Mouse (Mus musculus) common myeloid progenitor, adult 5-6 weeks (primary cell): ENCODE data around the gene Rab3ip. TPM values are rescaled to one million over a fixed set of nuclear protein-coding genes. Genes with fewer than 3 reads are reported as not detected.

Experiments
- ATAC-seq: replicated peaks from 2 replicates; pipeline ENCODE4 v1.8.0; 2016; ENCODE audit warnings: low read depth, mild to moderate bottlenecking, moderate TSS enrichment, inconsistent platforms; ENCODE audit not compliant: poor library complexity, severe bottlenecking
- total RNA-seq: library from RNA; stranded (forward); fragments of 200-1000, 187-1606 nt; gene quantifications from 2 replicates; pipeline ENCODE4 v1.2.3, GENCODE M21; 2017

The Rab3ip gene
- total RNA-seq, 1 experiment from 2014 or later: 14.3 TPM

DNA sequence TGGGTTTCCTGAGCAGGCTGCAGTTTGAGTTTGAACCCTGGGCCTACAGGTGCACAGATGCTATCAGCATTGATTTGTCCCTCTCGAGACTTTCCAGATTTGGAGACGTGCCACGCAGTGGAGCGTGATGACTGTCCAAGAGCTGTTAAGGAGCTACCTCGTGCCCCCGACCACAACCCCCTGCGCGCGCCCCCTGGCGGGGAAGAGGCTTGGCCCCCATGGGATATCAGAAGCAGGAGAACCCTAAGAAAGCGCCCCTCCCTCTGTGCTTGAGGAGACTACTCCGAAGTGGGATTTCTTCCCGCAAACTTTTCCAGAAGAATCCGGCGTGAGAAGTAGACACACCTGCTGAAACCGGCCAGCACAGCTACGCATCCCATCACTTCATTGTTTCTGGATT lies 12.2 kb upstream of the Rab3ip start:
- ATAC-seq: no peak

DNA sequence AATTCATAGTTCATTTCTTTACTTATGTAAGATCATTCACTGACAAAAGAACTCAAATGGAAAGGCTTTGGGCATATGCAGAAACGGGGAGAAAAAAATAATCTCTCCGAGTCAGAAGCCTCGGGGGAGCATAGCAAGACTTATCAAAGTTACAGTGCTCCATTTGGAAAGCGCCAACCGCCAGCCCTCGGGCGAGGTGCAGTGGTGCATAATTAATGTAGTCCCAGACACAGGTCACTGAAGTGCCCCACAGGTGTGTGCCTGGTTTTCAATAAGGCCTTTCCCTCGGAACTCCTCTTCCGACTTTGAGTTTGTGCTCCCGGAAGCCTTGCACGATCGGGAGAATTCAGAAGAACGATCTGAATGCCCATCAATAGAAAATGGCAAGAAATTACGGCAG lies 11.6 kb upstream of the Rab3ip start:
- no peak for ATAC-seq

DNA sequence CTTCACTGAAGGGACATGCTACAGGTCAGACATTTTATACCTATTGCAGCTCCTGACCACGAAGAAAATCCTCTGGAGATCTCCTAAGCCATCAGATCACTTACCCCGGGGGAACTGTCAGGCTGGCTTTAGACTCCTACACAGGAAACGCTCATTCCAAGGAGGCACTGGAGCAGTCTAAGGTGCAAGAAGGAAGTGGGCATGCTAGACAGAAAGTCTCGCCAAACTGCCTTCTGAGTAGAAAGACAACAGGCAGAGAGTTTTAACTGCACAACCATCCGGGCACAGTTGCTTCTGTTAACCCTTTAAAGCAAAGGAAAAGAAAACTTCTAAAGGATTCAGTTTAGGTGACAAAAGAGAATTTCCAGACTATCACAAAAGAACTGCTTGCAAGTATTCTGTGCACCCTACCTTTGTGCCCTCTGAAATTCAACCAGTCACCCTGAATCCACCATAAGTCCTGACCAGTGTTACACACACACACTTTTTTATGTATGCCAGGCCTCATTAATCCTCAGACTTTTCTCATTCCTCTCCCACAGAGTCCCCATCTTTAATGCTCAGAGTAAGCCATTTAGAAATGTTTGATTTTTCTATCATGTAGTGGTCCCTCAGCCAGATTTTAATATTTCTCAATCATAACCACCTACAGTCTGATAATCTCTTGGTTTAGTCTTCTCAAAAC lies 7.4 kb upstream of the Rab3ip start:
- ATAC-seq: no peak

DNA sequence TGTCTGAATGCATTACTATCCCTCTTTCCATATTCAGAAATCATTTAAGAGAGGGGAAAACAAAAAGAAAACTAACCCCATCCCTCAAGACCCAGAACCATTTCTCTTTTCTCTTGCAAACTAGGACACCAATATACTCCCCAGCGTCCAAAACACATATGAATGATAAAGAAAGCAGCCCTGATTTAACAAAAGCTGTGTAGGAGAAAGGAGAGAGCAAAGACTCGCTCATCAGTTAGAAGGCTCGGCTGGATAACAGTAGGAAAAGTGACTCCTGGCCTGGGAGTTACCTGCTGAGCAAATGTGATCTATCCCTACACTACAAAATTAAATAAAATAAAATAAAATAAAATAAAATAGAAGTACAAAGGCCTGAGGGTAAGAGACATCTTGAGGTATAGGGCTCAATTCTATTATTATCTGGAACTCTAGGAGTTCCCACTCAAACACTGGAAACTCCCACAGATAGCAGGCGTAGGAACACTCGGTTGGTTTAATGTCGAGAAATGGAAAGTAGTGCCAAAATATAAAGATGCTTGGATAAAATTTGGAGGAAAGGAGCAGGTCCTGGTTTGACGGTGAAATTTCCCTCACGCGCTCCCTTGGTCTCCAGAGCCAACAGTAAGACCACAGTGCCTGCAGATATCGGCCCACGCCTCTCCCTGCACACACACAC lies 6.1 kb upstream of the Rab3ip start:
- no peak for ATAC-seq

DNA sequence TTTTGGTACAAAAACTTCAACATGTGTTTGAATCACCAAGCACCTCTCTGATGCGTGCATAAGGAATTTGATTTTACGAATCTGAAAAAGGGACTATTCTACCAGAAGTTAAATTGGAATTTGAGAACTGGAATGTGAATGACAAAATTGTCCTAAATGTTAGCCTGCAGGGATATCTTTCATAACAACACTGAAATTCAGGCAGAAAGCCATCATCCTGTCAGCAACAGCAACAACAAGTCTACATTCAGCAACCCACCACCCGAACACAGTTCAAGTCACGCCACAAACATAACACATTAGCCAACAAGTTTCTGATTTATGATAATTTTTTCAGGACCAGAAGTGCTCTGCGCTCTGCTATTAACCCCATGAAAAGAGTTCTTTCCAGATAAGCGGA lies 4.6 kb upstream of the Rab3ip start:
- ATAC-seq: no peak

DNA sequence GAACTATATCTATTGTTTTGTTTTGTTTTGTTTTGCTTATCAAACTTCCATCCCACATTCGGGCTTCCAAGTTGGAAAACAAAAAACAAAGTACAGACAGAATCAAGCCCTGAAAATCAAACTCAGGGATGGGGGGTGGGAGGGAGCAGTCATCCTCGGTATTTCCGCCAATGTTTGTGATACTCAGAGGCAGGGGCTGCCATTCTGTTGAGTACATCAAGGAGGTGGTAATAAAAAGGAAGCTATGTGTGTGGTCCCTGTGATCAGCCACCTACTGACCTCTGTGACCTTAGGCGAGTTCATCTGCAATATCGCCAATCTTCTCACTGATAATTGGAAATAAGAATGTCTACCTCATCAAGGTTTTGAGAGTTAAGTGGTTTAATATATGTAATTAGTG lies 317 bp upstream of the Rab3ip start:
- 0 out of 2 replicates have a peak, but pooled peaks have one; percentile 30 for ATAC-seq

DNA sequence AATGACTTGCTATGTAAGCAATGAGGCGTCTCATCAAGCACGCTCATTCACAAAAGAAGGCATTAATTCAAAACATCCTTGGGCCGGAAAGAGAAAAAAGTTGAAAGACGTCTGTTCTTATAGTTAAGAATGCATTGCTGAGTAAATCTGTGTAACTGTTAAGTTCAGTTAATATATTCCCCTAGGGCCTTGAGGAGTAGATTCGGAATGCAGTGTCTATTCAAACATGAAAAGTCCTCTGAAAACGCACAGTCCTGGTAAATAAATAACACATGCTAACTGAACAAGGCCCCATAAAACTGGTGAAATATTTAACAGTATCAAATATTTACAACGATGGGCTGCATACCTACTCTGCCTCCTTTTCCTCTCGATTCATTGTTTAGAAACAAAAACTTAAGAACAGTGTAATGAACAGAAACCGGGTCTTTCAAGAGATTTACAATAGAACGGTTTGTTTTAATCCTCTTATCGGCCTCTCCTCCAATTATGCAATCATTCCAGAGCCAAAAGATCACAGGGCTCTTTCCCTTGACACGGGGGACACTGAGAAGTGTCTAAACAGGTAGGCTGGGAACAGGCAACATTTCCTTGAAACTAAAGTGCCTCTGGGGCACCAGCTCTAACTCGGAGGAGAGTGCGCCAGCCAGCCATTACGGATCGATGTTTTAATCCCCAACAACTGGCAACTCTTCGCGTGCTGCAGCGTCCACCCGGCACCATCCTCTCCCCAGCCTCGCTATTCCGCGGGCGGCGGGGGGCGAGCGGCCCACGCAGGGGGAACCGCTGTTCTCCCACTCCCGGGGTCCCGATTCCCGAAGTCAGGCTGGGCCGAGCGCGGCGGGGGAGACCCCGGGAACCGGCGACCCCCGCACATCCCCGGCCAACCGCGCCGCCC lies 1.2 kb downstream of the Rab3ip start:
- peak; percentile 28; the same call in 1 of the 2 replicates for ATAC-seq

DNA sequence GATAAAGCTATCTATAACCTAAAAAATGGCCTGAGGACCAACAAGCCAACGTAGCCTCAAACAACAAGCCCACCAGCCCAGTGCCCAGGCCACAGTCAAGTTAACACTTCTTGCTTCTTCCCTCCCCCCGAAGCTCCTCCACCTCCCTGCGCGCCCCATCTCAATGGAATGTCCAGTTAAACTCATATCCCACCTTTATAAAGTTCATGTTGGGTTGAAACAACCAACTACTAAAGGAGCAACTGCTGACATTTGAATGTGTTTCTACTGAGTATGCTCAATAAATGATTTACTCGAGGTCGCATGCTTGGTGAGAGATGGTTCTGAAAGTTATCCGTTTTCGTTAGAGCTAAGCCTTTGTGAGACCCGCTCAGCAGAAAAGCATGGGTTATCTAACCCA lies 2.2 kb downstream of the Rab3ip start:
- no peak for ATAC-seq

DNA sequence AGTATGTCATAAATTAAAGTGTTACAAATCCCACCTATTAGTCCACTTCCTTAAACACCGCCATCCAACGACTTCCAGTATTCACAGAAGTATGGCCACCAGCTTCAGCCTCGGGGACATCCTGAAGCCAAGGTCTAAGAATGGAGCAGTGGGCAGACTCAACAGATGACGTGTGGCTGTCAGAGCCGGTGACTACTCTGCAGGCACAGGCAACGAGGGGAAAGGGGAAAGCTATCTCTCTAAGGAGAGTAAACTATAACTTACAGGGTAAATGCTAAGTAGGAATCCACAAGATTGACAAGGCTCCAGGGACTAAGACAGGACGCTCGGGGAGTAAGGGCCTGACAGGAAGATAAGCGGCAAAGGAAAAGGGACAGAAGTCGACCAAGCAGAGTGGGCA lies 5.6 kb downstream of the Rab3ip start:
- no peak for ATAC-seq

DNA sequence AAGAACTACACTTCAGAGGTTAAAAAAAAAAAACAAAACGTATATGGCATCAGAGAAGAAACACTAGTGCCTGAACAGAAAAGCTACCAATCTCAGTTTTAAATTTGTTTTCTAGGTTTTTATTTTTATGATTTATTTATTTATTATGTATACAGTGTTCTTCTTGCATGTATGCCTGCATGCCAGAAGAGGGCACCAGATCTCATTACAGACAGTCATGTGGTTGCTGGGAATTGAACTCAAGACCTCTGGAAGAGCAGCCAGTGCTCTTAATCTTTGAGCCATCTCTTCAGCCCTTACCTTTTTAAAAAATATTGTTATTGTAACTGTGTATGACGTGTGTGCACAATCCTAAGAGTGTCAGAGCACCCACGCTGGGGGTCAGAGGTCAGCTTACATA lies 6.4 kb downstream of the Rab3ip start:
- ATAC-seq: no peak

DNA sequence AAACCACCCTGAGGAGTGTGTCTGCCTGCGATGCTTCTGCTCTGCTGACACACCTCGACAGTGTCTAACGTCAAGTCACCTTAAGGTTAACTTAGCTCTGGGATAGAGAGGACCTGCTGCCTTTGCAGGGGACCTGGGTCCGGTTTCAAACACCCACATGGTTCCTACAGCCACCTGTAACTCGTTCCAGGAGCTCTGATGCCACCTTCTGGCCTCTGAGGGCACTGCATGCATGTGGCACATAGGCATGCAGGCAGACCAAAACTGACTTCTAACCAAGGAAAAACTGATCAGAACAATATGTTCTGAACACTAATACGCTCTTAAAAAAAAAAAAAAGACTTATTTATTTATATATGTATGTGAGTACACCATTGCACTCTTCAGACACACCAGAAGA lies 7.5 kb downstream of the Rab3ip start:
- peak; percentile 58; the same call in 1 of the 2 replicates for ATAC-seq

DNA sequence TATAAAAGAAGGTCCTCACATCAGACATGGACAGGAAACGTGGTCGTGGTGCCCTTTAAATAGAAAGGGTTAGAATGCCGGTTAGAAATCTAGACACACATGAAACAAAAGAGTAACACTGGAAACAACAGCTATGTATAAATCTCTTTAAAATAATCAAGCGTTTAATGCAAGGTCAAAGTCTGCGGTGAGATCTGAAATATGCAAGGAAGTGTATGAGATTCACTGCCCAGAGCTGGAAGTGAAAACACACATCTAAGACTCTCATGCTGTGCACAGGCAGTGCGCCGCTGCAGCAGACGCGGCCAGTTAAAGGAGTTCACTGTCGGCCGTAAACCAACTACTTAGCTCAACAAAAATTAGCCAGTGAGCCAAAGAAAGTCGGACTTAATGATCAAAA lies 15.5 kb downstream of the Rab3ip start:
- ATAC-seq: no peak

DNA sequence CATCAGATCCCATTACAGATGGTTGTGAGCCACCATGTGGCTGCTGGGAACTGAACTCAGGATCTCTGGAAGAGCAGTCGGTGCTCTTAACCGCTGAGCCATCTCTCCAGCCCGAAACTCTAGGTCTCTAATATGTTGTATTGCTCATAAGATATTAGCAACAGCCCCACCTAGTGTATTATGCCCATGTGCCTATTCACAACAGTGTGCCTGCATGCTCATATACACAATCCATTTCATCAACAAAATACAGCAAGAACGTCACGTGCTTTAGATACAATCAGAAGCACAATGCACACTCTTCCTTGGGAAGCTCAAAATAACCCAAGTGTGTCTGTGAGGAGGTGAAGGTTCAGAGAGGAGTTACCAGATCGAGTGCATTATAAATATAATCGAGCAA lies 16.8 kb downstream of the Rab3ip start:
- no peak for ATAC-seq

DNA sequence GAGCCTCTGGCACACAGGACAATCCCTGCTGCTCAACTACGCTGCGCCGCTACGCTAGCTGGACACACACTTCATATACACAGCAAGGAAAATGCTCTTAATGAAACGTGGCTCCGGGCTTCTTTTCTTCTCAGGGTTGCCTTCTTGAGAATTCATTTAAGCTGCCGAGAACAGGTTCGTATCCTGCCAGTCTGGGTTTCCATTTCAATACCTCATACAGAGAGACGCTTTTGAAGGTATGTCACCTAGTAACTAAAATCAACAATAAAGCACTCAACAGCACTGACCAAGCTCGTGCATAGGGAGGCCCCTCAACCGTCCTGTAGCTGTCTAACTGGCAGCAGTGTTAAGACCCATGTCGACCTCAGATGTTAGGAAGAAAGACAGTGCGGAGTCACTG lies 18.2 kb downstream of the Rab3ip start:
- no peak for ATAC-seq

DNA sequence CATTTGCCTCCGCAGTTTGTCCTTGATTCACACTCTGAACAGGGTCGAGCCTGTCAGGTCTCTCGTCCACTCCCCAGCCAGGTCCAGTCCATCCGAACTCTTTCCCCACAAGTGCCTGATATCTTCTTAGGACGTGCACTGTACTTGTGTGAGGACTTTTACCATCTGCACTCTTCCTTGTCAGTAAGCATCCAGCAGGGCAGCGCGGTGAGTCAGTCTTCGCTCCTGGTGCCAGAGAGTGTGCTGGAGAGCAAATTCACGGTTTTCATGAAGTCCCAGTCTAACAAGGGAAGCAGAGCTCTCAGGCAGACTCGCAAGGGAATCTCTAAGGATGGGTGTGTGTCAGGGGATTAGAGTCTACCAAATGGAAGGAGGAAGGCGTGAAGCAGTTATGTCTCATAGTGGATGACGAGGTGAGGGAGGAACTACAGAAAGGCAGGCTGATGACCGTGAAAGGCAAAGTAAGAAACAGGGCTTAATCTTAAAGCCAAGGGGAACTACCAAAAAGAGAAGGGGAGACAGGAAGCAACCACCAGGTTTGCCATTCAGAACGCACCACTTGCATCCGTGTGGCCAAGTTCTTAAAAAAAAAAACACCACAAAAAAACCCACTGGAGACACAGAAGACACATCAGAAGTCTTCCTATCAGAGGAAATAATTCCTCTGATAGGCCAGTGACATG lies 18.9 kb downstream of the Rab3ip start:
- peak; percentile 62 for ATAC-seq

DNA sequence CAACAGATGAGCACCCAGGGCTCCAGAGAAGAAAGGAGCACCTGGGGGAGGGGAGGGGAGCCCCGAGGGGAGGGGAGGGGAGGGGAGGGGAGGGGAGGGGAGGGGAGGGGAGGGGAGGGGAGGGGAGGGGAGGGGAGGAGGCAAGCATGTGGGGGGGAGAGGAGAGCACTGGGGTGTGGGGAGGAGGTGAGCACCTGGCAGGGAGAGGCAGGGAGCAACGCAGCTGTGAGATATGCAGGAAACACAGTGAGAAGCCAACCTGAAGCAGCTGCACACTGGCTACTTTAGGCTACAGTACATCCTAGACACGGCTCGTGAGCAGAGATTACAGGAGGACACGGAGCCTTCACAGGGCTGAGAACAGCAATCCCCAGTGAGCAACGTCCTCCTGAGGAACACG lies 19.6 kb downstream of the Rab3ip start:
- no peak for ATAC-seq

DNA sequence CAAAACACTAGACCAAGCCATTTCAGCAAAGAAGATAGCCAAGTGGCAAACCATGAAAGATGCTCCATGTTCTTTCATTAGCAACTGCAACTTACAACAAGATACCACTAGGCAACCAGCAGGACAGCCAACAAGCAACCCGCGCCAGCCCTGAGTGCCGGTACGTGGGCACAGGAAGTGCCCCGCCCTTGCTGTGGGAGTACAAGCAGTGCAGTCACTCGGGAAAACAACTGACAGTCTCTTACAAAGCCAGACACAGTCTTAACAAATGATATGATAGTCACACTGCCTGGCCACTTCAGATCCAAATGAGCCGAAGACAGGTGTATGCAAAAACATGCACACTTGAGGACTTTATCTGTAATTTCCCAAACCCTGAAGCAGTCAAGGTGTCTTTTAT lies 20.1 kb downstream of the Rab3ip start:
- ATAC-seq: peak; percentile 64

DNA sequence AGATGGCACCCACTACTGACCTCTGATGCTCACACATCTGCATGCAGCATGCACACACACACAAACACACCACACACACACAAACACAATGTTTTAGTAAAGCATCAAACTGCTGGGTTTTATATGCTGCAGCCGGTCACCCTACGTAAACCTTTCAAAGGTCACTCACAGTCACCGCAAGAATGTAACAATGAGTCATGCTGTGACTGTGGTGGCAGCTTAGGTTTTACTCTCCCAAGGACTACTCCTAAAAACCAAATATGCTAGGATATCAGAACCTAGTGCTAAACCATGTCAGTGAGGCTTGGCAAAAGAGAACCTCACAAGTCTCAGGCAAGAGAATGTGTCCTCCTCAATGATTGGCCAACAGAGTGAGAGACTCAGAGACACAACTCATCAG lies 21.7 kb downstream of the Rab3ip start:
- ATAC-seq: no peak

DNA sequence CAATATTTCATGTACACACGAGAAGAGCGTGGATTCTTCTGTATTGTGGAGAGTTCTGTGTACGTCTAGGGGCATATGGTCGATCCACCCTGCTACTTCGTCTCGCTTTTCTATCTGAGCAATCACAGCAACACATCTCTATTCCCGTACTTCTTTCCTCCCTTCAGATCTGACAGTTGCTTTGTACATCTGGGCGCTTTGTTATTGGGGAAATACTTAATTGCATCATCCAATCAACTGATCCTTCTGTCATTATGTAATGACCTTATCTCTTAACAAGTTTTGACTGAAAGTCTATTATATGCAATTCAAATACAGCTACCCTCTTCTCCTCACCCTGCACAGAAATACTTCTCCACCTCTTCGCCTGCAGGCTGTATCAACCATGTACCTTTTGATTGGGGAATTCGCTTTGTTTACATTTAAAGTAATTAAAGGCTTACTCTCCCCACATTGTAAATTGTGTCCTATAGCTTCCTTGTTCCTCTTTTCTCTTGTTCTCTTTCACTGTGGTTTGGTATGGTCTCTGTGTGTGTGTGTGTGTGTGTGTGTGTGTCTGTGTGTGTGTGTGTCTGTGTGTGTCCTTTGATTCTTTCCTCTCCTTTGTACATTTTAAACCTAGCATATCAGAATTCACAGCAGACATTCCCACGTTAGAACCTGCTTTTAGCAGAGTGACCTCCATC lies 24.0 kb downstream of the Rab3ip start:
- peak; percentile 50 for ATAC-seq
